Mouse (Mus musculus): ENCODE data around the gene Nckap5l. TPM values are rescaled to one million over a fixed set of nuclear protein-coding genes. Genes with fewer than 3 reads are reported as not detected.

Nckap5l gene
- total RNA-seq, 2 experiments from 2014 or later, result 17.4 to 25.5 TPM

DNA sequence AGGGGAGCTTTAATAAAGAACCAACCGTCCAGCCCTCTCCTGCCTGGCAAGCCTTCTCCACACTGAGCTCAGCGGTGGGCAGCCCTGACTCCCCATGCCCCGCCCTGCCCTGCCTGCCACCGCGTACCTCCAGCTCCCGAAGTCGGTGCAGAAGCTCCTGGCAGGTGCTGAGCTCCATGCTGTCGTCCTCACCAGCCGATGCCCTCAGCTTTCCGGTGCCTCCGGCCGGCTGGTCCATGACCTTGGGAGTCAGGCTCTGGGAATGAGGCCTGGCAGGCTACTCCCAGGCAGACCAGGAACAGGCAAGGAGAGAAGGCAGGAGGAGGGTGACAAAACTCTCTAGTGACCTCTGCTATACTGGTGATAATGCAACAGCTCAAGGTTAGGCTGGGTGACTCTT lies 23.6 kb downstream of the Nckap5l start:
- intact Hi-C loops (cut with DNase I), result no loop called here
- DNase-seq, result no peak

DNA sequence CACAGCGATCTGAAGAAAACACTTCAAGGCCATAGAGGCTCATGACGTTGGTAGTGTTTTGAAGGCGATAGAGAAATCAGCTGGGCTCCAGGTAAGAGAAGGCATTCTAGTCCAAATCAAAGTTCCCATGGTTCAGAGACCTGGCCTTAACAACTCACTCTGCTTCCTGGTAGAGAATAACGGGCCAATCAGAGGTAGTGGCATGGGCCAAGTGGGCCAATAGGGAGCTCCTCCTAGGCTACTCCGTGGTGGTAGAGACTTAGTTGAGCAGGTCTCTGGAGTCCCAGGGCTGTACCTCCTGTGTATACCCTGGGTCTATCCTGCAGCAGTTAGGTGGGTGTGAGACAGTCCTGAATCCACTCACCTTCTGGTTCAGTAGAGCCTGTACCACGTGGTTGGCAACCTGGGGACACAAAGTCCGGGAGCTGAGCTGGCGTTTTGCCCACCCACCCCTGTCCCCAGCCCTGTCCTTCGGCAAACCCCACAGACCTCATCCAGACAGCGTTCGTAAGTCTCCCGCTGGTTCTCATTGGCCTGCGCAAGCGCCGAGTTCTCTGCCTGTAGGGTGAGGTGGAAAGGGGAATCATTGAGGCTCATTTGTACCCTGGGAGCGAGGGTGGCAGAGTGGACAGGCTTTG lies 24.3 kb downstream of the Nckap5l start:
- intact Hi-C loops (cut with DNase I), result no loop called here
- no peak for DNase-seq

DNA sequence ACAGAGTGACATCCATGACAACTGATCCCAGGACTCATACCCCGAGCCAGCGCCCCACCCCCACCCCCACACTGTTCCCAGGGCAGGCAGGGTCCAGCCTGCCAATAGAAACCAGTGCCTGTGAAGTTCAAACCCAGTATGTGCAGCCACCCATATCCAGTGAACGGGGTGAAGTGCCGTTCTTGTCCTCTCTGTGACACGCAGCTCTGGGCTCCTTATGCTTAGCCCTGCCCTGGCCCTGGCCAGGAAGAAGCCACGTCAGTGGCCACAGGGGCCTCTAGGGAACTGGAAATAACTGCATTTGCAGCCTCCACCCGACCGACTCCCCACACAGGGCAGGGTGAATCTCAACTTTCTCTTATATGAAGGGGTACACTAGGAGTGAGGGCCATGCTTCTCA lies 25.6 kb downstream of the Nckap5l start:
- intact Hi-C loops (cut with DNase I), result no loop called here
- DNase-seq, result peak in 1 of 2 experiments; percentile 41

DNA sequence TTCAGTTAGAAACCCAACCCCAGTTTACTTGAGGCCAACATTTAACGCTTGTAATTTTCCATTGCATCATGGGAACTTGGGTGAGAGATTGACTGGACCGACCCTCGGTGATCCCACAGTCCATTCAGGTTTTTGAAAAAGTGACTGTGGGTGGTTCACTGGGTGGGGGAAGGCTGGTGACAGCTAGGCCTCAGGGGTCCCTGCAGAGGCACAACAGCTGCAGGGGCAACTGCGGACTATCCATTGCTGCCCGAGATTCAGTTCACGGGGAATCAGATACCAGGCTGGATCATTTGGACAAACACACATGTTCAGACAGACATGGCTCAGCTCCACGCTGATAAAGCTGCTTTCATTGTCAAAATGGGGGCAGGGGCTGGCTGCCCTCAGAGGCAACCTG lies 26.0 kb downstream of the Nckap5l start:
- DNase-seq, result no peak
- intact Hi-C loops (cut with DNase I), result no loop called here

DNA sequence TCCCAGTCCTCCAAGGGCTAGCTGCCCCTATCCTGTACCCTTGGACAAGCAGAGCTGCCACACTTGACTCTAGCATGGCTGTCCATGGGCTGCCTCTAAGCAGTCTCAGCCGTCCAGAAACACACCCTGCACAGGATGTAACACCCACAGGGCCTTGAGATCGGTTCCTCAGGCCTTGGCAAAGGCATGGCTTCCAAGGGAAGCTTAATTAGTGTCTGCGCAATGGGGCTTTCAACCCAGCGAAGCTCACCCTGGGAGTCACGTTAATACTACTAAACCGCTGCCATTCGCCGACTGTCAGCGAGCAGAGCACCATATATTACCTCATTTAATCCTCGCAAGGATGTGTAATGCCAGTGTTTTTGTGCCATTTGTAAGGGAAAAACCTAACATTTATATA lies 26.5 kb downstream of the Nckap5l start:
- DNase-seq, result no peak
- intact Hi-C loops (cut with DNase I), result no loop called here

DNA sequence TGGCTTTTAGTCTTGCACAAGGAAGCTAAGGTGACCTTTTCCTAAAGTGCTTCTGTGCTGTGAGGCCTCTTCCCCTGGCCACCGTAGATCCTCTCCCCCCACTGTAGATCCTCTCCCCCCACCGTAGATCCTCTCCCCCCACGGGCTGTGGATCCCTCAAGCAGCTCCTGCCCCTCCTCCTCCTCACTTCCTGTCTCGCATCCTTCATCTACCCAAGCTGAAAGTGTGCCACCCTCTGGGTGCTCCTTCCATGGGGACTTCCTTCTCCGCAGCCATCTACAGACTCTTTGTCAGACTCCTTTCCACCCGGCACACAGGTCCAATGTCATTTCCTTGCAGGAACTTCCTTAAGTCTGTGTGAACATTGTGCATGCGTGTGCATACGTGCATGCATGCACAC lies 27.2 kb downstream of the Nckap5l start:
- intact Hi-C loops (cut with DNase I), result no loop called here

DNA sequence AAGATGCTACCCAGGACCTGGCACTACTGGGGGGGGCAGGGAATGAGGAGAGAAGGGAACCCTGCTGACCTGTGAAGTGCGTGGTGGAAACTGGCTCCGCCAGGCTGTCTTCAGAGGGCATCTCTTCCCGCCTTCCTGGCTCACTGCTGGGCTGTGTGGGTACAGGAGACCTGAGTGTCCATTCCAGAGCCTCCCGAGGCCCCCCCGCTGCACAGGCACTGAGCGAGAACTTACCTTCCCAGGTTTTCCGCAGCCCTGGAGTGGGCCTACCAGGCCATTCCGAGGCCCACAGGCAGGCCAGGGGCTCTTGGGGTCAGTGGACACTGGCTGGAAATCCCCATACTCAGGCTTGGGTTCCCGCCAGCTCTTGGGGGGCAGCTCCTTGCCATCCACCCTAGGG lies 33.7 kb downstream of the Nckap5l start:
- DNase-seq, result no peak
- intact Hi-C loops (cut with DNase I), result no loop called here

More for the DNA sequence above, 27.2 kb downstream of the Nckap5l start:
- no peak for DNase-seq

DNA sequence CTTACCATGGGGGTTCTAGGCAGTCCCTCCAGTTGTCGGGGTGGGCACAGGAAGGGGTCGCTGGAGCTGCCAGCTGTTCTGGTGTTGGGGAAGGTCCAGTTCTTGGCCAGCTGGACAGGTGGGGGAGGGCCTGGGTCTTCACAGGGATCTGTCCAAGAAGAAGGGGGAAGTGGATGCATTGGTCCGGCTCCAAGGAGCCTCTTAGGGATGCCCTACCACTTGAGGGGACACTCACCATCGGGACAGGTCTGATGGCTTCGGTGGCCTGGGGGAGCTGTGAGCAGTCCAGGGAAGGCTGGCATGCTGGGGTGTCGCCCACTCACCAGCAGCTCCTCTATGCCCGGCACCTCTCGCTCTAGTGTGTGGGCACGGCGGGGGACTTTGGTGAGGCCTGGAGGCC lies 34.4 kb downstream of the Nckap5l start:
- intact Hi-C loops (cut with DNase I), result no loop called here
- no peak for DNase-seq

DNA sequence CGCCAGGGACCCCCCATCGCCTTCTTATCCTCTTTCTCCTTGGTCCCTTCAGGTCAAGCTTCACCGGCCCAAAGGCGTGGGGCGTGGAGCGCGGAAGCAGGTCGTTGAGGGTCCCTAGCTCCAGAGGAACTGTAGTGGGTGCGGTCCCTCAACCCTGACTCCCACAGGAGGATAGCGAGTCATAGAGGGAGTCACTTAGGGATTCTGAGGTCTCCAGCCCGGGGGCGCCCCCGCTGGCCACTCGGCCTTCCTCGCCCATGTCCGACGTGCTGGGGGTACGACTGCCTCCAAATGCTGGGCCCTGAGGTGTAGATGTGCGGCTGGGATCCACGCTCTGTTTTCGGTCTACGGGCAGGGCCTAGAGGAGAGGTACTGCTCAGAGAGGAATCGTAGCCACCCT lies 35.0 kb downstream of the Nckap5l start:
- no peak for DNase-seq
- intact Hi-C loops (cut with DNase I), result no loop called here

DNA sequence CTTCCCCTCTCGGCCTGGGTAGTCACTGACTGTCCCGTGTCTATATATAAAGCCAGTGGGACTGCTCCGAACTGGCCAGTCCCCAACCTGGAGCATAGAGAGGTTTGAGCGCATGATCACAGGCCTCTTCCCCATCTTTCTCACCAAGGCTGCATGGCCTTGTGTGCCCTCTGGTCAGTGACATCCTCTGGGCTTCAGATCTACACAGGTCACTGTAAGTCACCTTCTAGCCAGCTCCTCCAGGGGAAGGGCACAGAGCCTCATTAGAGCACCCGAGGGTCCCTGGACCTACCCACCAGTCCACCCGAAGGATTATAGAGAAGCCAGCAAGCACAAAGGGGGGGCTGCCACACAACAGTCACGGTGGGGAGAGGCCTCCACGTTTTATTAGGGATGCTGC lies 35.9 kb downstream of the Nckap5l start:
- intact Hi-C loops (cut with DNase I), result loop anchor here (2.0 kb wide), 1 partner anchor 35 kb away; the partner anchor contains the start of gene Nckap5l
- no peak for DNase-seq

DNA sequence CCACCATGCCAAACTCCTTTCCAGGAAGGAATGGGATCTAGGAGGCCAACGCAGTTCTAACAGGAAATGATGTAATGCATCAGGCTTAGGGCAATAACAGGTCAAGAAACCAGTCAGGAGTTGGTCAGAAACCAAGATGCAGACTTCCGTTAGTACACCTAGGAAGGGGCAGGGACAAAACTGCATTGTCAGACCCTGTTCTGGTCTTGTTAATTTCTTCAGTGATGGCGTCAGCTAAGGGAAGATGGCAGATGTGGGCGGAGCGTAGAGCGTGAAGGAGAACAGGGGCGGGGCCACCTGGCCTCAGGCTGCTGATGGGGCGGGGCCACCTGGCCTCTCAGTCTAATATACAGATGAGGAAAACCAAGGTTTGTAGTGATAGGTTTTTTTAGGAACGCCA lies 36.4 kb downstream of the Nckap5l start:
- DNase-seq, result peak in 1 of 2 experiments; percentile 39
- intact Hi-C loops (cut with DNase I), result loop anchor here (2.0 kb wide), 1 partner anchor 36 kb away; the partner anchor contains the start of gene Nckap5l

DNA sequence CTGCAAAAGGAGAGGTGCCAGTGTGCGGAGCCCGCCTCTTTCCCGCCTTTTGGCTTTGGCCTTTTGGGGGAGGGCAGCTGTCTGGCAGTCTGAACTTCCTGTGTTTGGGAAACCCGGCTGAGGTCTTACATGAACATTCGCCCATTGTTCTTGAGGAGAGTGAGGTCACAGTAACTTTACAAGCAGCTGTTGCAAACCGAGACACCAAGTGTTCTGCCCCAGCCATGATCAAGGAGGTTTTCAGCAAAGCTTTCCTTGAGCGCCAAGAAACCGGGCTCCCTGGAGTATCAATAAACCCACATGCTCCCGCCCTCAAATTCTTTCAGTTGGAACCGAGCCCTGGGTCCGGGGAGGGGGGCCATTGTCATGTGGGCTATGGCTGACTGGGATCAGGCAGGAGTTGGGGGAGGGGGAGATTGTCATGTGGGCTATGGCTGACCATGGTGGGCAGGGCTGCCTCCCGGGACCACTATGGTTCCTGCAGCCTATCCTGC lies 37.0 kb downstream of the Nckap5l start:
- peak; percentile 91 to 93 for DNase-seq
- intact Hi-C loops (cut with DNase I), result loop anchor here (2.0 kb wide), 1 partner anchor 36 kb away; the partner anchor contains the start of gene Nckap5l

DNA sequence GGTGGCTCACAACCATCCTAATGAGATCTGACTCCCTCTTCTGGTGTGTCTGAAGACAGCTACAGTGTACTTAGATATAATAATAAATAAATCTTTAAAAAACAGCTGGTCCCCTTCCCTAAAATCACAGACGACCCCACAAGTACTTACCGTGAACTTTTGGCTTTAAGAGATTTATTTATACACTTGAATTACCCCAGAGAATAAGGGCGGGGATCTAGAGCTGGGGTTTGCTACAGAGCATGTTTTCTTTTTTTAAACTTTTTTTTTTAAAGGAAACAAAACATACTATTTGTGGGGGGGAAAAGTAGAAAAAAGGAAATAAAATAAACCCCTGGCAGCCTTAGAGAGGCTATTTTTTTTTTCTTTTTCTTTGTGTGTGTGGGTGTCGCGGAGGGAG lies 37.4 kb downstream of the Nckap5l start:
- intact Hi-C loops (cut with DNase I), result loop anchor here (2.0 kb wide), 1 partner anchor 37 kb away; the partner anchor contains the start of gene Nckap5l
- no peak for DNase-seq

DNA sequence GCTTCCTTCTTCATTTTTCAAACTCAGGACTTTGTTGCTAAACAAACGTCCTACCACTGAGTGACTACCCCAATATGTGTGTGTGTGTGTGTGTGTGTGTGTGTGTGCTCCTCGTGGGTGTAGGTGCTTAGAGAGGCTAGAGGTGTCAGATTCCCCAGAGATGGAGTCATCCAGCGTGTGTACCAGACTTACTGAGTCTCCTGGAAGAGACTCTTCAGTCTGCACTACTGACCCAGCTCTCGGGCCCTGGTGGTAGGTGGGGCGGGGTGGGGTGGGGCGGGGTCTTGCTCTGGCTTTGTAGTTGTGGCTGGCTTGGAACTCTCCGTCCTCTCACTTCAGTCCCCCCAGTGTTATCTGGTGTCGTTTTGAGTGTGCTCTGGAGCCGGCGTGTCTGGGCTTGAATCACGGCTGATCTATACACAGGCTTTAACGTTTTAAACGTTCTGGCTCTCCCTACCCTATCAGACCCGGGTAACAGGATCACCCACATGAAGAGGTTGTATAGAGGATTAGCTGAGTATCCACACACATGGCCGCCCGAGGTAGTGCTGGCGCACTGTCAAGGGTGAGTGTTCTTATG lies 39.8 kb downstream of the Nckap5l start:
- no peak for DNase-seq
- intact Hi-C loops (cut with DNase I), result no loop called here

DNA sequence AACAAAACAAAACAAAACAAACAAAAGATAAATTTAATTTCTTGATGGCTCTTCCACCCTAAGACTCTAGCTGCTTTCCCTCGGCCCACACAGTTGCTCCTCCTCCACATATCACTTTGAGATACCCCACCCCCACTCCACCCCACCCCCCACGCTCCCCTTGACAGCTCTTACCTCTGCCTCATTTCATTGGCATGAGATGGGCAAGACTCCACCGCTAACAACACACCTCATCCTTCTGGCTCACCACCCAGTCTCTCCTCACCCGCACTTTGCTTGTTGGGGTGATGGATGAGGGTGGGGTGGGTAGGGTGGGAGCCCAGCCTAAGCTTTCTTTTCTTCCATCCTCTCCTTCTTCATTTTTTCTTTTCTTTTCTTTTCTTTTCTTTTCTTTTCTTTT lies 40.6 kb downstream of the Nckap5l start:
- intact Hi-C loops (cut with DNase I), result loop anchor here (1.0 kb wide), 1 partner anchor 52 kb away; no protein-coding TSS in a partner anchor
- DNase-seq, result no peak

DNA sequence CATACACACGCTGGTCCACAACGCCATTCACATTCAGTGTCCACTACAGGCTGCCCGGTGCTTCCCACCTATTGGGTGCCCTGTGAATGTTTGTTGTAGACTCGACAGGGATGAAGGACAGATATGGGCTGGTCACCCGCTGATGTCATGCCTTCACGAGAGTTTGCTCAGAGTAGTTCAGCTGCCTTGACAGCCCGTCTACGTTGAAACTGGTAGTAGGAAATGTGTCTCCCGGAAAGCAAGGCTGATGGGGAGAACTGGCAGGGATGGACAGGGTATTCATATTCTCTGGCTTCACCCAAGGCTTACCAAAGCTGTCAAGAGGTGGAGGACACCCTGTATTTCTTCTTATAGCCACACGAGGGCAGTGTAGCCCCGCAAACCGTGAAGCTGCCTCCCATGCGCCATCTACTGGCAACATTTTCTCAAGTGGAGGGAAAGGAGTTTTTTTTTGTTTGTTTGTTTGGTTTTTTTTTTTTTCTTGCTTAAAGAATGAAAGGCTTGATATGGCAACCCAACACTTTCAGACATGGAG lies 41.1 kb downstream of the Nckap5l start:
- intact Hi-C loops (cut with DNase I), result loop anchor here (1.0 kb wide), 1 partner anchor 53 kb away; no protein-coding TSS in a partner anchor

DNA sequence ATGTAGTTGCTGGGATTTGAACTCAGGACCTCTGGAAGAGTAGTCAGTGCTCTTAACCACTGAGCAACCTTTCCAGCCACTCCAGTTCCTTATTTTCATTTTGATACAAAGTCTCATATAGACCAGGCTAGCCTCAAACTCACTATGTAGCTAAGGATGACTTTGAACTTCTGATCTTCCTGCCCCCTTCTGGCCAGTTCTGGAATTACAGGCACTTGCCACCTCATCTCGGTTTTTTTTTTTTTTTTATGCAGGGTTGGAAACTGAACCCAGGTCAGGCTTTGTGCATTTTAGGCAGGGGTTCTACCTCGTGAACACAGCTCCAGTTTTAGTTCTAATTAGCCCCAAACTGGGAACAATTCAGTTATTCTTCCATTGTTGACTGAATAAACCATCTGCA lies 41.8 kb downstream of the Nckap5l start:
- peak; percentile 49 to 75 for DNase-seq
- intact Hi-C loops (cut with DNase I), result loop anchor here (1.0 kb wide), 1 partner anchor 54 kb away; no protein-coding TSS in a partner anchor

More for the DNA sequence above, 41.1 kb downstream of the Nckap5l start:
- peak; percentile 86 to 92 for DNase-seq

DNA sequence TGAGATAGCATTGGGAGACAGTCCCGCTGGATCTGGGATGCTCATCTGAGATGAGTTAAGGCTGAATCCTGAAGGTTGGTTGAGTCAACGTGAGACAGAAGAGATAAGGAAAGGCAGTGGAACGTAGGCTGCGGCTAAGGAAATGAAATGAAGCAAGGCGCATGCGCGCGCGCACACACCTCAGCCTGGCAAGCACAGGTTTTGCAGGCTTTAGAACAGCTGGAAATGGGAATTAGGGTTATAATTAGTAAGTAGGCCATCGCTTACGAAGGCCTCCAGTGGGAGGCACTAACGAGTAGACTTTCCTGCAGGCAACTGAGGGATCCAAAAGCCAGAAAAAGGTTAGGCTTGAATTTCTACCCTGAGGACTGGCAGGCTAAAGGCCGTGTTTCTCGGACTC lies 45.8 kb downstream of the Nckap5l start:
- intact Hi-C loops (cut with DNase I), result no loop called here
- no peak for DNase-seq

DNA sequence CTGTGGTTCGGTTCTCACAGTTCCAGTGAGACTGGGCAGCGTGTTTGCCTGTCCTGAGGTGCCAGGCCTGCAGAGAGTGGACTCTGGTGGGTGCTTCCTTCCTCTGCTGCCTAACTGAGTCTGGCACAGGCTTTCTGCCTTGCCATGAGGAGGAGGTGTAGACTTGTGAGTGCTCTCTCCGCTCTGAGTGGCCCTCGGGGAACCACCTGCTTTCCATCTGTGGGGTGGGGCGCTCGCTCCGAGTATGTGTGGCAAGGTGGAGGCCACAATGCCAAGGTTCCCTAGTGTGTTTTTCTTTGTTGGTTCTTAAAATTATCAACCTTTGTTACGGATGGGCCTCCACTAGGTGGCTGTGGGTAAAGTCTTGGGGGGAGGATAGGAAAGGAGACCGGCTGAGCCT lies 48.7 kb downstream of the Nckap5l start:
- intact Hi-C loops (cut with DNase I), result no loop called here
- DNase-seq, result no peak

DNA sequence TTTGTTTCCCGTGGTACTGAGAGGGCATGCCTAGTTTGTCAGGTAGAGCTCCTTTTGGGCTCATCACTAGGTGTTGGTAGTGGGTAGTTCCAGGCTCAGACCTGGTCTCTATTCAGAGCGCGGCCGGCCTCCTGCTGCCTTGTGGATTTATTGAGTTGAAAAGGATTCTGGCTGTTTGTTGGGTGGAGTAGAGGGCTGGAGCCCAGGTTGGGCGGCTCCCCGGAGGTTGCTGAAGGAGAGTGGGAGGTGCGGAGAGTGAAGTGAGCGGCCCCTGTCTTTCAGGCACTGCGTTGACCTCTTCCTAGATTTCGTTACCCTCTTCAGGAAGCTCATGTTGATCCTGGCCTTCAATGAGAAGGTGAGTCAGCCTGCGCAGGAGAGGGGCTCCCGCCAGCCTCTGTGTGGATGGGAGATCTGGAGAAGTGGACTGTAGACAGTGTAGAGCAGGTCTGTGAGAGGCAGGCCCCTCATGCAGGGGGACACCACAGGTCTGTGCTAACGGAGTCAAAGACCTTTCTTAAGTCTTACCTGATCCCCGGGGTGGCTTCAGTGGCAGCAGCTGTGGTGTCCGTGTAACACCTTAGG lies 50.5 kb downstream of the Nckap5l start:
- no peak for DNase-seq
- intact Hi-C loops (cut with DNase I), result no loop called here

DNA sequence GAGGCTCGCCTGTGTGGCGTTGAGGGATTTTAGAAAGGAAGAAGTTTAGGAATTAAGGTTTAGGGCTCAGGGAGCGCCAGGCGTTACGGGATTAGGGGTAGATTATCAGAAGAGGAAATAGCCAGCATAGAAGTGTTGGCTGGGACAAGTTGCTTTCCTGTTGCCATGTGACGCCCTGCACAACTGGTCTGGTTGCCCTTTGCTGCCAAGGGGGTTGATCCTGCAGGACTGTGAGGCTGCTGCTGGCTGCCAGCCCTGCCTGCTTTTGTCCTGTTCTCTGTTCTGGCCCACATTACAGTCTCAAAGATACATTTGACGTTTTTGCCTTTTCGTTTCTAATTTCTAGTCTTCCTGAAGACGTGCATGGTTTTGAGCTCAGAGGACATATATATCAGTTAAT lies 52.4 kb downstream of the Nckap5l start:
- intact Hi-C loops (cut with DNase I), result no loop called here
- peak; percentile 70 to 77 for DNase-seq
